Mouse (Mus musculus) kidney, embryonic 15.5 days (tissue): ENCODE data around the gene Ffar2. TPM values are rescaled to one million over a fixed set of nuclear protein-coding genes. Genes with fewer than 3 reads are reported as not detected.
A peak's percentile ranks its signal among the peaks of the same experiment; 100 is the strongest.

ENCODE experiments used
- ATAC-seq: fragments of 200-750 bp; cut with Nextera tagmentation; replicated peaks from 2 replicates; pipeline ENCODE4 v1.8.0; 2017; ENCODE audit warnings: moderate TSS enrichment; ENCODE audit not compliant: low FRiP score
- H3K27ac ChIP-seq: fragments of 300-500 bp; sonication (generic); 2 replicates; pipeline ENCODE4 v1.5.1; 2015; ENCODE audit warnings: mild to moderate bottlenecking, inconsistent platforms
- H3K27me3 ChIP-seq: fragments of 300-500 bp; sonication (generic); 2 replicates; pipeline ENCODE4 v1.6.1; 2015; ENCODE audit warnings: inconsistent platforms
- H3K36me3 ChIP-seq: fragments of 300-500 bp; sonication (generic); 2 replicates; pipeline ENCODE4 v1.6.1; 2015; ENCODE audit warnings: inconsistent platforms
- H3K4me1 ChIP-seq: fragments of 300-500 bp; sonication (generic); 2 replicates; pipeline ENCODE4 v1.6.1; 2015; ENCODE audit warnings: inconsistent platforms
- H3K4me2 ChIP-seq: fragments of 300-500 bp; sonication (generic); 2 replicates; pipeline ENCODE4 v1.6.1; 2015; ENCODE audit warnings: moderate library complexity, mild to moderate bottlenecking, inconsistent platforms
- H3K4me3 ChIP-seq: fragments of 300-500 bp; sonication (generic); replicated peaks from 2 replicates; pipeline ENCODE4 v1.5.1; 2015; ENCODE audit warnings: mild to moderate bottlenecking, inconsistent platforms
- H3K9ac ChIP-seq: fragments of 300-500 bp; sonication (generic); 2 replicates; pipeline ENCODE4 v1.6.1; 2015; ENCODE audit warnings: mild to moderate bottlenecking, inconsistent platforms
- H3K9me3 ChIP-seq: fragments of 300-500 bp; sonication (generic); replicated peaks from 2 replicates; pipeline ENCODE4 v1.6.1; 2016; ENCODE audit warnings: inconsistent platforms
- WGBS: fragments of 180-500 bp; shearing (Covaris S2); methylation state at CpG from one replicate; pipeline ENCODE4 v1.1.7; 2015; ENCODE audit warnings: mixed read lengths; 5-methylcytosine and 5-hydroxymethylcytosine counted together
- polyA plus RNA-seq: library from polyadenylated mRNA; unstranded; fragments of >200 nt; fragmentation: Nextera tagmentation; extraction: Ambion mirVana; gene quantifications from 2 replicates; pipeline ENCODE4 v1.2.1, GENCODE M21; 2015

Gene Ffar2
- polyA plus RNA-seq: 0.19 and 0.49 TPM in 2 replicates

GRCm38 (mm10) chr7:30823675-30824074 is at the start of gene Ffar2:
Gene Ffar2, minus strand, starts transcription at chr7:30823775.
- ATAC-seq: no peak
- no peak within 1 kb of the TSS for H3K27ac ChIP-seq
- WGBS: 88% methylated on average over 18 of the region's 18 CpGs

GRCm38 (mm10) chr7:30873083-30873482 is 49.5 kb upstream of the Ffar2 start:
- H3K4me2 ChIP-seq: peak overlapping the region; percentile 43
- no peaks in the 10 kb centered on the region for H3K36me3 ChIP-seq
- no peaks in the 10 kb centered on the region for H3K27me3 ChIP-seq
- no peaks in the 10 kb centered on the region for H3K9me3 ChIP-seq
- no peak overlapping the region for H3K9ac ChIP-seq
- H3K4me3 ChIP-seq: no peak overlapping the region
- H3K27ac ChIP-seq: no peak overlapping the region
- no peaks in the 10 kb centered on the region for H3K4me1 ChIP-seq
- no peak; the same call in 1 of the 2 replicates for ATAC-seq
- WGBS: 20% methylated on average over 15 of the region's 15 CpGs

More at GRCm38 (mm10) chr7:30823675-30824074, at the start of gene Ffar2:
- Histone ChIP-seq H3K27me3 (no peaks in the 10 kb centered on the region), H3K9me3 (no peaks in the 10 kb centered on the region), H3K4me1 (peaks cover 21% of the 10 kb centered on the region), H3K36me3 (no peaks in the 10 kb centered on the region), H3K4me3 (no peak within 1 kb of the TSS), H3K4me2 (no peak within 1 kb of the TSS), H3K9ac (no peak within 1 kb of the TSS)

- no peak overlapping the region for H3K4me2 ChIP-seq
- H3K27me3 ChIP-seq: no peaks in the 10 kb centered on the region
- H3K27ac ChIP-seq: 0 out of 2 replicates have a peak overlapping the region, but pooled peaks have one; percentile 27
- H3K36me3 ChIP-seq: no peaks in the 10 kb centered on the region
- WGBS: 36% methylated on average over 8 of the region's 8 CpGs
- no peak overlapping the region for H3K9ac ChIP-seq
- ATAC-seq: 0 out of 2 replicates have a peak, but pooled peaks have one; percentile 24
- H3K9me3 ChIP-seq: no peaks in the 10 kb centered on the region
- peaks cover 17% of the 10 kb centered on the region for H3K4me1 ChIP-seq
- no peak overlapping the region for H3K4me3 ChIP-seq
Observed at GRCm38 (mm10) chr7:30863386-30863785, 39.8 kb upstream of the Ffar2 start.

- Histone ChIP-seq H3K4me3 (no peak within 1 kb of the TSS), H3K4me1 (peaks cover 17% of the 10 kb centered on the region), H3K36me3 (no peaks in the 10 kb centered on the region), H3K4me2 (no peak within 1 kb of the TSS), H3K27ac (no peak within 1 kb of the TSS), H3K9me3 (no peaks in the 10 kb centered on the region), H3K27me3 (0 out of 2 replicates have a peak, but pooled peaks cover 5% of the 10 kb centered on the region), H3K9ac (no peak within 1 kb of the TSS)
- 84% methylated on average over 12 of the region's 12 CpGs for WGBS
- ATAC-seq: no peak
Observed at GRCm38 (mm10) chr7:30861464-30861863, 37.9 kb upstream of the Ffar2 start, which contains the start of gene Ffar1. Gene Ffar1, minus strand, starts transcription at chr7:30861564.

- ATAC-seq: peak; percentile 57
Observed at GRCm38 (mm10) chr7:30859635-30860402, 36.2 kb upstream of the Ffar2 start.

GRCm38 (mm10) chr7:30859290-30859634 is 35.7 kb upstream of the Ffar2 start:
- H3K9ac ChIP-seq: no peak overlapping the region
- no peak overlapping the region for H3K27ac ChIP-seq
- no peak overlapping the region for H3K4me2 ChIP-seq
- no peaks in the 10 kb centered on the region for H3K36me3 ChIP-seq
- H3K9me3 ChIP-seq: no peaks in the 10 kb centered on the region
- peak; percentile 22; the same call in 1 of the 2 replicates for ATAC-seq
- peaks cover 17% of the 10 kb centered on the region for H3K4me1 ChIP-seq
- 0 out of 2 replicates have a peak, but pooled peaks cover 5% of the 10 kb centered on the region for H3K27me3 ChIP-seq
- no peak overlapping the region for H3K4me3 ChIP-seq

More at GRCm38 (mm10) chr7:30859635-30860402, 36.2 kb upstream of the Ffar2 start:
- Histone ChIP-seq H3K36me3 (no peaks in the 10 kb centered on the region), H3K9me3 (no peaks in the 10 kb centered on the region), H3K9ac (no peak overlapping the region), H3K27ac (no peak overlapping the region), H3K27me3 (0 out of 2 replicates have a peak, but pooled peaks cover 5% of the 10 kb centered on the region), H3K4me1 (peaks cover 17% of the 10 kb centered on the region), H3K4me2 (peak overlapping the region; percentile 56), H3K4me3 (peak overlapping the region; percentile 28)
- WGBS: 9% methylated on average over 14 of the region's 16 CpGs

GRCm38 (mm10) chr7:30857746-30858145 is 34.2 kb upstream of the Ffar2 start:
- Histone ChIP-seq H3K9me3 (no peaks in the 10 kb centered on the region), H3K36me3 (no peaks in the 10 kb centered on the region), H3K27me3 (0 out of 2 replicates have a peak, but pooled peaks cover 5% of the 10 kb centered on the region), H3K4me1 (peaks cover 7% of the 10 kb centered on the region; the same call in 1 of the 2 replicates), H3K27ac (no peak overlapping the region), H3K4me3 (no peak overlapping the region), H3K9ac (no peak overlapping the region), H3K4me2 (no peak overlapping the region)
- 71% methylated on average over 1 of the region's 1 CpGs for WGBS
- no peak for ATAC-seq

- H3K27ac ChIP-seq: no peak within 1 kb of the TSS
- 0 out of 2 replicates have a peak, but pooled peaks cover 5% of the 10 kb centered on the region for H3K27me3 ChIP-seq
- no peak within 1 kb of the TSS for H3K4me3 ChIP-seq
- no peaks in the 10 kb centered on the region for H3K9me3 ChIP-seq
- H3K9ac ChIP-seq: no peak within 1 kb of the TSS
- no peak for ATAC-seq
- 77% methylated on average over 6 of the region's 6 CpGs for WGBS
- no peak within 1 kb of the TSS for H3K4me2 ChIP-seq
- no peaks in the 10 kb centered on the region for H3K36me3 ChIP-seq
- peaks cover 7% of the 10 kb centered on the region; the same call in 1 of the 2 replicates for H3K4me1 ChIP-seq
Observed at GRCm38 (mm10) chr7:30856078-30856477, 32.5 kb upstream of the Ffar2 start, which contains the start of gene Ffar3. Gene Ffar3, minus strand, starts transcription at chr7:30856178.

- H3K9ac ChIP-seq: no peak overlapping the region
- no peak overlapping the region for H3K4me2 ChIP-seq
- H3K36me3 ChIP-seq: no peaks in the 10 kb centered on the region
- no peak overlapping the region for H3K27ac ChIP-seq
- no peak overlapping the region for H3K4me3 ChIP-seq
- no peaks in the 10 kb centered on the region for H3K27me3 ChIP-seq
- no peaks in the 10 kb centered on the region for H3K4me1 ChIP-seq
- 82% methylated on average over 1 of the region's 1 CpGs for WGBS
- no peak for ATAC-seq
- no peaks in the 10 kb centered on the region for H3K9me3 ChIP-seq
Observed at GRCm38 (mm10) chr7:30851421-30851820, 27.8 kb upstream of the Ffar2 start.

GRCm38 (mm10) chr7:30847934-30848333 is 24.4 kb upstream of the Ffar2 start:
- Histone ChIP-seq H3K9ac (no peak overlapping the region), H3K4me2 (no peak overlapping the region), H3K4me3 (no peak overlapping the region), H3K36me3 (no peaks in the 10 kb centered on the region), H3K27me3 (no peaks in the 10 kb centered on the region), H3K27ac (no peak overlapping the region), H3K9me3 (no peaks in the 10 kb centered on the region), H3K4me1 (no peaks in the 10 kb centered on the region)
- ATAC-seq: no peak
- WGBS: 75% methylated on average over 6 of the region's 6 CpGs

- ATAC-seq: no peak
- H3K27me3 ChIP-seq: no peaks in the 10 kb centered on the region
- no peak overlapping the region for H3K9ac ChIP-seq
- H3K4me2 ChIP-seq: no peak overlapping the region
- no peaks in the 10 kb centered on the region for H3K4me1 ChIP-seq
- no peaks in the 10 kb centered on the region for H3K36me3 ChIP-seq
- H3K4me3 ChIP-seq: no peak overlapping the region
- 78% methylated on average over 5 of the region's 5 CpGs for WGBS
- no peaks in the 10 kb centered on the region for H3K9me3 ChIP-seq
- no peak overlapping the region for H3K27ac ChIP-seq
Observed at GRCm38 (mm10) chr7:30847386-30847785, 23.8 kb upstream of the Ffar2 start.

GRCm38 (mm10) chr7:30846505-30847053 is 23.0 kb upstream of the Ffar2 start:
- Histone ChIP-seq H3K9ac (no peak overlapping the region), H3K4me3 (no peak overlapping the region), H3K4me2 (no peak overlapping the region), H3K4me1 (no peaks in the 10 kb centered on the region), H3K27me3 (no peaks in the 10 kb centered on the region), H3K27ac (no peak overlapping the region), H3K9me3 (no peaks in the 10 kb centered on the region), H3K36me3 (no peaks in the 10 kb centered on the region)
- no peak for ATAC-seq
- WGBS: 60% methylated on average over 2 of the region's 2 CpGs
